Mouse (Mus musculus) spleen, postnatal 10 days (tissue): Measurements from ENCODE around the gene Pcdh9.

Experiments used
- DNase-seq, 2 experiments: peaks; one replicate each; pipeline ENCODE4 v3.0.0; 2021 to 2022; ENCODE audit warnings: low spot score in 2 of 2

The Pcdh9 gene

GRCm38 (mm10) chr14:93561577-93561976 is 328.9 kb downstream of the Pcdh9 start:
- no peak for DNase-seq

- DNase-seq, result no peak
These were observed 336.7 kb downstream of the Pcdh9 start for GRCm38 (mm10) chr14:93553771-93554170.

GRCm38 (mm10) chr14:93545575-93545974 is 344.9 kb downstream of the Pcdh9 start:
- DNase-seq, result no peak

GRCm38 (mm10) chr14:93543970-93544627 is 346.4 kb downstream of the Pcdh9 start:
- no peak for DNase-seq

GRCm38 (mm10) chr14:93543561-93543960 is 346.9 kb downstream of the Pcdh9 start:
- DNase-seq, result no peak

- no peak for DNase-seq
These were observed 355.6 kb downstream of the Pcdh9 start for GRCm38 (mm10) chr14:93534928-93535327.

- DNase-seq, result no peak
These were observed 367.0 kb downstream of the Pcdh9 start for GRCm38 (mm10) chr14:93523430-93523829.

- DNase-seq, result no peak
These were observed 370.3 kb downstream of the Pcdh9 start for GRCm38 (mm10) chr14:93520166-93520565.

- DNase-seq, result no peak
These were observed 373.8 kb downstream of the Pcdh9 start for GRCm38 (mm10) chr14:93516679-93517078.

- no peak for DNase-seq
These were observed 384.4 kb downstream of the Pcdh9 start for GRCm38 (mm10) chr14:93506107-93506506.

- peak in 1 of 2 experiments; percentile 18 for DNase-seq
These were observed 391.4 kb downstream of the Pcdh9 start for GRCm38 (mm10) chr14:93498813-93499690.

GRCm38 (mm10) chr14:93474991-93475390 is 415.5 kb downstream of the Pcdh9 start:
- DNase-seq, result no peak

GRCm38 (mm10) chr14:93472494-93472893 is 418.0 kb downstream of the Pcdh9 start:
- no peak for DNase-seq

- no peak for DNase-seq
These were observed 427.1 kb downstream of the Pcdh9 start for GRCm38 (mm10) chr14:93463360-93463892.

GRCm38 (mm10) chr14:93450930-93451665 is 439.4 kb downstream of the Pcdh9 start:
- DNase-seq, result no peak

- DNase-seq, result no peak
These were observed 448.6 kb downstream of the Pcdh9 start for GRCm38 (mm10) chr14:93441852-93442251.

GRCm38 (mm10) chr14:93437226-93437625 is 453.3 kb downstream of the Pcdh9 start:
- no peak for DNase-seq

- DNase-seq, result no peak
These were observed 473.7 kb downstream of the Pcdh9 start for GRCm38 (mm10) chr14:93416752-93417151.

- no peak for DNase-seq
These were observed 475.0 kb downstream of the Pcdh9 start for GRCm38 (mm10) chr14:93415496-93415895.

- no peak for DNase-seq
These were observed 481.2 kb downstream of the Pcdh9 start for GRCm38 (mm10) chr14:93409314-93409713.

GRCm38 (mm10) chr14:93407747-93408146 is 482.7 kb downstream of the Pcdh9 start:
- no peak for DNase-seq

- DNase-seq, result no peak
These were observed 505.4 kb downstream of the Pcdh9 start for GRCm38 (mm10) chr14:93385090-93385489.
